Mouse (Mus musculus) 416B (cell line): ENCODE data around the gene Olfr285.

Experiments
- DNase-seq: peaks from one replicate; pipeline ENCODE4 v3.0.0; 2011; ENCODE audit warnings: low read depth

Gene Olfr285

DNA sequence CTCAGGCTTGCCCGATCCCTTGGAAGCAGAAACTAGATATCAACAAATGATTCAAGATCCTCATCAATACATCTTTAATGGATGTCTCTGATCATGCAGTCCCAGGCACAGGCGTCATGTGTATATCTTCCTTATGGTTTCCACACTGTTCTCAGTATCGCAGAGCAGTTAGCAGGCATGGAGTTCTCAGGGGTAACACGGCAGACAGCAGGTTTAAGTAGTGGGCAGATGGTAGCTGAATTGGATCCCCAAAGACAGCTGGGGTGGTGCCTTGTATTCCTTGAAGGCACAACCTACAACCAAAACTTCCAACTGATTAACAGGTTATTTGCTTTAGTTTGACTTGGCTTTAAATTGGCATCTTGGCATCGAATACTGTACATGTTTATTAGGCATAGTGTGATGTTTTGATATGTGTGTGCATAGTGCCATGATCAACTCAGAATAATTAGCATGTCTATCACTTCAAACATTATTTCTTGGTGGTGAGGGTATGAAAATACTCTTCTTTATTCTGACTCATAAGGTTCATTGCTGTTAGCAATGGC is at the start of gene Olfr285:
Gene Olfr285 (minus strand): TSS at position 177 of the 548 bp plus-strand sequence.
- DNase-seq: no peak

DNA sequence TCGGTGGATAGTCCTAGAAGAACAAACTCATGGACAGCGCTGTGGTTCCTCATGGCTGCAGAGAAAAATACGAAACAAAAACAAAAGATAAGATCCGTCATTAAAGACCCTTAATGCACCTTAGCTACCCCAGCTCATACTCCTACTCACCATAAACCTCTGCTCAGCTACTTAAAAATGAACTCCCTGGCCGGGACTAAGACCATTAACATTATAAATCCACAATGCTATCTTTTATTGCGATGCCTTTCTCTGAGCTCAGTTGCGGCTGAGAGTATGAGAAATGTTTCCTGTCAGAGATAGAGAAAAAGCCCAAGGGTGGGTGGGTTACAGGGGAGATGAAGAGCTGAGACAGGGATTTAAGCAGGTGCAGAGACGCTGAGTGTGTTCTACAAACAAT is 23.7 kb upstream of the Olfr285 start, which contains the start of gene Olfr284:
Gene Olfr284 (minus strand): TSS at position 101 of the 400 bp plus-strand sequence.
- no peak for DNase-seq

DNA sequence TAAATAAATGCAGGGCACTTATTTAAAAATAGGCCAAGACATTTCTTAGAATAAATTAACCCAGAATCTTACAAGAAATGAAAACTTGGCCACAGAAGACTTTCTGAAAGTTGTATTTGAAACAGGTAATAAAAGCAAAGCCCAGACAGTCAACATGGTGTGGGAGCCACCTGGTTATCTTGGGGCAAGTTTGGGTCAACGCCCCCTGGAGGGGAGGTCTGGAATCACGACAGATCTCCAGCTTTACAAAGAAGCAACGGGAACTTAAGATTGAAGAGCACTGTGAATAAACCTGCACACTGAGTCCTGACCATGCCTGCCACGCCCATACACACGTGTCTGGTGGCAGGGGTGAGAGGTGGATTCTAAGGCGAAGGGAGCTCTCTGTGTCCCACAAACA is 1.4 kb downstream of the Olfr285 start:
- DNase-seq: peak; percentile 5

DNA sequence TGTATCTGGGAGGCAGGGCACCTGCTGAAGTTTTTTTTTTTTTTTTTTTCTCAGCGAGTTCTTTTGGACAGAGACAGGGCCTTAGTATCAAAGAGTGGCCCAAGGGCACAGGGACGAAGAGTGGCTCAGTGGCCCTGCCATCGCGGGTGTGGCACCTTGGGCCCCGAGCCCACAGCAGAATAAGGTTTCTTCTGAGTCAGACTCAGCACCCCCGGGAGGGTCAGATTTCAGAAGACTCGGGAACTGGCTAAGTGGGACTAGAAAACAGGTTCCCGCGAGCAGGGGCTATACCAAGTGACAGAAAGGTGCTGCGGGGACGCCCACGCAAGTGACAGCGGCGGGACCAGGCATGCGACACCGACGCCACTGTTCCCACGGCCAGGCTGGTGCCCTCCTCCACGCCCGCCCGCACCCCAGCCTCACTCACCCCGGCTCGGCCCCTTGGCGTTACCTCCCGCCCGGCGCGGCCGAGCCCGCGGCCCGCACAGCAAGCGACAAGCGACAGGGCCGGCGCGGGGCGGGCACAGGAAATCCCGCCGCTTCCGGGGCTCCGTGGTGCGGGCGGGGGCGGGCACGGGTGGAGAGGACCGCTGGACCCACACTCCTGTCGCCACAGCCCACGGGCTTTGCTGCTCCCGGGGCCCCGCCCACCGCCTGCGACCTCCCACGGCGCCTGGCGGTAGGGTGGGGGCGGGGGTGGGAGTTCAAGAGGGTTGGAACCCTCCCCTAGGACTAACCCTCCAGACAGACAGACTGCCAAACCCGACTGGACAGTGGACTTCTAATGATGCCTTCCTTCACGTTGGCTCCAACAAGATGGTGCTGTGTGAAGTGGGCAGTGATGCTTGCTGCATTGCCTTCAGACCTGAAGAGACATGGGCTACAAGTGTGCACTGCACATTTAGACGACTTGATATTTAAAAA is 21.3 kb downstream of the Olfr285 start, which contains the start of gene Zfp641:
Gene Zfp641 (minus strand): TSS at position 534 of the 924 bp plus-strand sequence.
- DNase-seq: no peak

DNA sequence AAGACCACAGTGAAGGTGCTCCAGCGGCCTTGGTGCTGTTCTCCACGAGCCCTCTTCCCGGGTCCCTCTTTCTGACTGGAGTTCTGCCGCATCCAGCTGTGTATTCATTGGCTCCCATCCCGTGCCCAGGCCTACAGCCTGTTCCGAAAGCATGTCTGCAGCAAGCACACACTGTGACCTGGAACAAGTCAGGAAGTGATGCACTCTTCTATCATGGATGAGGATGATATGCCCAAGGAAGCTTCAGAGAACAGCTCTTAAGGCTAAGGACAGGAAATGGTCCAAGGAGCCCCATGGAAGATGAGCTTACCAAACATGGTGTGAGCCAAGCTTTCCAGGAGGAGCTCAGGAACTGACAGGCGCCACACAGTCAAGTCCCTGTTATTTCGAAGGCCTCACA is 23.5 kb downstream of the Olfr285 start:
- no peak for DNase-seq

DNA sequence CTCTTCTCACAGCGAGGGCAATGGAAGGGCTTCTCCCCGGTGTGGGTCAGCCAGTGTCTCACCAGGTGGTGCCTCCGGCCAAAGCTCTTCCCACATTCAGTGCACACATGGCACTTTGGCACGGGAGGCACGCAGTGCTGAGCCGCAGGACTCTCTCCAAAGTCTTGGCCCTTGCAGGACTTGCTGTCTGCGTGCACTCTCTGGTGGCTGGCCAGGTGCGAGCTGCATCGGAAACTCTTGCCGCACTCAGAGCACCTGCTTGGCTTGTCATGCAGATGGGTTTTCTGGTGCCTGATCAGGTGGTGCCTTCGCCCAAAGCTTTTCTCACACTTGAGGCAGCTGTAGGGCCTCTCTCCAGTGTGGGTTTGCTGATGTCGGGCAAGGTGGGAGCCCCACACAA is 28.6 kb downstream of the Olfr285 start:
- DNase-seq: no peak

DNA sequence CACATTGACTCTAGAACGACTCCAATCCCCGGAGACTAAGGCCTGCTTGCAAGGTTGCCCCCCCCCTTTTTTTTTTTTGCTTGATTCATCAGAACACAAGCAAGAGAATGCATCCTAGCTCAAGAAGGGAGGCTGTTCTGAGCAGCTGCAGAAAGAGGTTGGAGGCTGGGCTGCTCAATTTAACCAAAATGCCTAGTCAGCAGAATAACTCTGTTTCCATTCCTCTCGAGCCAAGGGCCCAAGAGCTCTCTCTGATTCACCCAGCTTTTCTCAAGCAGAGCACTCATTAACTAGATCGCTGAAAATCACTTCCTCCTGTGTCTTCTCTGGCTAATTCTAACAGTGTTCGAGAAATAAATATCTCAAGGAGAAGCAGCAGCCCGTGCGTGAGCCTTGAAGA is 30.7 kb downstream of the Olfr285 start:
- DNase-seq: no peak
